Mouse (Mus musculus): ENCODE measurements around the gene Rpgrip1l.

Rpgrip1l gene

DNA sequence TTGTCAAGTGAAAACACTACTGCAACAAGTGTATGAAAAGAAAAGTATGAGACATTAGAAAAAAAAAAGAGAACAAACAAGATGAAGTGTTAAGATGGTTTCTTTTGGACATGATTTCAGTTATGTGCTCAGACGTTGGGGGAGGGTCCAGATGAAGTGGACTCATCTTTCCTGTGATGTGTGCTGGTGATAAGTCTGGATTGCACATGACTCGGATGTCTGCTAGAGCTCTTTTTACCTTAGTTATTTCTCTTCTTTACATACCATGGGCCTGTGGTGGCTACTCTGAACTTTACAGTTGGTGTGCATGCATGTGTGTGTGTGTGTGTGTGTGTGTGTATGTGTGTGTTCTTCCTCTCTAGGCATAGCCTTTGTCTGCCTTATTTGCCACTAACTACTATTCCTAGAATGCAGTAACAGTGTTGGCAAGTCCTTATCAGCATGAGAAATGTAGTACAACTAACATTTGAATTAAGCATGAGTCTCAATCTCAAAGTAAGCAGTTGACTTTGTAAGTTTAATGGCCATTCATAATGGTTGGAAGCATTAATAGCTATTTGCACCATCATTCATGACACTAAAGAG lies 43.6 kb downstream of the Rpgrip1l start:
- DNase-seq, result no peak

DNA sequence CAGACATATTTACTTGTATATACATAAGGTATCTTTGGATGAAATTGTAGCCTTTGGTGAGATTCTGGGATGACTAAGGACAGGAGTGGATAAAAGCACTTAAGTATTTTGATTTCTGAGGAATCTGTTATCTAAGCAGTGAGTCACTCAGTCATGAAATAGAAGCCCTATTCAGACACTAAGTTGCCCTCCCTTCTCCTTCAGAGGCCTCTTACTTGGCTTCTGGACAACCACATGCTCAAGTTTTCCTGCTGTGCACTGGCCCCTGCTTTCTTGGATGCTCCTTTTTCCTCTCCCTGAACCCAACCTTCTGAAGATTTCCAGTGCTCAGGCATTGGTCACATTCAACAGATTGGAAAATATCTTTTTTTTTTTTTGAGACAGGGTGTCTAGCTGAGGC lies 48.5 kb downstream of the Rpgrip1l start:
- DNase-seq, result no peak

DNA sequence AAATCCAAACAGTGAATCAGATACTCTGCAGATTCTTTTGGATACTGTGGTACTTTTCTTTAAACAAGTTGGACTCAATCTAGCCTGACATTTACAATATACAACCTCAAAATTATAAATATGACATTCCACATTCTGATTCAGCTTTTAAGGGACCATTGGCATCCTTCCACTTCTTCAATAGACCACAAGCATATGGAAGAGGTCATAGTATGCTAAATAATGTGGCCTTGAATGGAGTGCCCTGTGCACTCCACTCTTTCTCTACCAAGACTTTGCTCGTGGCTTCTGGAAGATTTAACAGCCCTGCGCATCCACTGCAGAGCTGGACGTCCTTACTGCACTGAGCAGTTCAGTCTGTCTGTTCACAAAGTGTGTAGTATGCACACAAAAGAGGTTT lies 49.1 kb downstream of the Rpgrip1l start:
- no peak for DNase-seq

DNA sequence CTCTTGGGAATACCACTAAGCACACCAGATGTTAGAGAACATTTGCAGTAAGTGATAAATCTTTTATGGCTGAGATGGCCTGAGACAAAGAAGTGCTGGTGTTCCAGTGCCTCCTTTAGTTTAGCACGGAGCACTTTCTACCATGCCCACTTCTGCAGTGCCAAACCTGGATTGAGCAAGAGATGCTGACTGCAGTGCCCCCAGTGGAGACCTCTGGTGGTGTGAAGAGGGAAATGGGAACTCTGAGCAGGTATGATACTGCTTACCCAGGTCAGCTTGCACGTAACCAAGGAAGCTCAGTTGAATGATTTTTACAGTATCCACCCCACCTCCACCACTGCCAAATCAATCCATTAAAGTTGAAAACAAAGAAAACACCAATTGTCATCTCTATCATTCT lies 51.5 kb downstream of the Rpgrip1l start:
- DNase-seq, result no peak

DNA sequence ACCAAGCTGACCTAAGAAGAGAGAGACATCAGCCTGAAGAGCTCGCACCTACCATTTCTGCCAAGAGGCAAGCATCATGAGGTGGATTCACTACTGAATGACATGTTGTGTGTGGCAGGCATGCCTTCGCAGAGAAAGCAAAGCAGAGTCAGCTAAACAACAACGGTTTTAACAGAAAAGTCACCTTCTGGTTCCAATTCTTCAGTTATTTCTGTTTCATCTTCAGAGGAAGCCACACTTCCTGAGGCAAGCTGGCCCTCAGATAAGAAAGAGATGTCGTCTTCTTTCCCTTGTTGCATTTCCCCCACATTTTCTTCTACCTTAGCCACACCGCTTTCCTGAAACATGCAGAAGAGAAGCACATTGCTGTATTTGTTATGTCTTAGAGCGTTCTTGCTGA lies 62.1 kb downstream of the Rpgrip1l start:
- no peak for DNase-seq

DNA sequence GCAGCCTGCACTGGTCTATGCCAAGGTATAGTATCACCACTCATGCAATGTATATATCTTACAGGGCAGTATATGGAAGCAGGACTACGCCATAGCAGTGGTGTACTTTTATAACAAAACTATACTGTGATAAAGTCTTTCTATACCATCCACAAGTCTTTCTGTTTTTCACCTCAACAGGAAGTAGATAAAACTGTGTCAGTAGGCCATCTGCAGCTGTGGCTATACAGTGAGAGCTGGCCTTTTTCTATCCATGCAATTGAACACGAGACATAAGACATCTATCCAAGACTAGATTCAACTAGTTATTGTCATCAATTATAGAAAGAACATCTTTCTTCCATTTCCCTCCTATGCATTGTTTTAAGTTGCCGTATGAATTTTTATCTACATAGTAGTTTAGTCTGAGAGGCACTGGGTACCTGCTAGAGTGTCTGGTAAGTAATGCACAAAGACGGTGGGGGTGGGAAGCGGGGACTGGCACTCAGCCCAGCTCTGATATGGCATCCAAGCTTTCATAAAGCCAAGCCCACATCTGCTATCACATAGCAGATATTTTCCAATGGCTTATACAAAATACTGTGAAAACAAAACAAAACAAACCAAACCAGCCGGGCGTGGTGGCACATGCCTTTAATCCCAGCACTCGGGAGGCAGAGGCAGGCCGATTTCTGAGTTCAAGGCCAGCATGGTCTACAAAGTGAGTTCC lies 63.1 kb downstream of the Rpgrip1l start:
- DNase-seq, result no peak

DNA sequence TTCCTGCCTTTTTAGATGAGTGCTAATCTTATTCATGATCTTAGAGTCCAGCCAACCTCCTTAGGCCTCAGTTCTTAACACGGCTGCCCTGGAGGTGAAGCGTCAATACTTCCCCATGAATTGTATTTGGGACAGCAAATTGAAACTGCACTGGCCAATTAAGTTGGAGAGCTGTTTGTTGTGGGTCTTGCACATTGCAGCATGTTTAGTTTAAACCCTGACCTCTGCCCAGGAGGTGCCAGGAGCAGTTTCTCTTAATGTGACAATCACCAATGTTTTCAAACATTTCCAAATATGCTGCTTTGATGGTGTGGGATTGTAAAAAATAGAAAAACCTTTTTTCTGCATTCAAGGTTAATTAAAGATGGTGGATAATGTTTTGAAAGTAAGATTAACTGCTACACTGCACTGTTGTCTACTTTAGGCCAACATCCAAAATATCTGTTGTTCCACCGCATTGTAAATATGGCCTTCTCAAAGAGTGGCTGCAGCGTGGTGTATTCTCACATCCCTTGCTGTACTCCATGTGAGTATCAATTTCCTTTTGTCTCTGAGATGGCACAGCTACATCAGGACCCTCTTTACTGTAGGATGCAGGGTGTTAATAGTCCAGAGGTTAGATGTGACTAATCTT lies 67.1 kb downstream of the Rpgrip1l start:
- DNase-seq, result no peak

DNA sequence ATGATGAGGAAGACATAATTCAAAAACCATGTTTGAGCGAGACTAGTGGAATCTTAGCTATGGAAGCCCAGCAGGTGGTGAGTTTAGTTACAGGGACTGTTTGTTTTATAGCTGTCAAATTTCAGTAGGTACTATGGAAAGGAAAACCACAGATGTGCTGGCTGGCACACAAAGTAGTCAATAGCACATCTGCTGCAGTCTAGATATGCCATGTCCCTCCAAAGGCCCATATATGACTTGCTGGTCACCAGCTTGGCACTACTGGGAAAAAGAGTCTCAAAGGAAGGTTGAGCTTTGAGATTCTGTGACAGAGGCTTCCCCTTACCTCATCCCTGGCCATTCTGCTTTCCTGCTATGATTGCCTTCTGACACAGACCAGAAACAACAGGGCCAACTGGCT lies 70.3 kb downstream of the Rpgrip1l start:
- DNase-seq, result no peak

DNA sequence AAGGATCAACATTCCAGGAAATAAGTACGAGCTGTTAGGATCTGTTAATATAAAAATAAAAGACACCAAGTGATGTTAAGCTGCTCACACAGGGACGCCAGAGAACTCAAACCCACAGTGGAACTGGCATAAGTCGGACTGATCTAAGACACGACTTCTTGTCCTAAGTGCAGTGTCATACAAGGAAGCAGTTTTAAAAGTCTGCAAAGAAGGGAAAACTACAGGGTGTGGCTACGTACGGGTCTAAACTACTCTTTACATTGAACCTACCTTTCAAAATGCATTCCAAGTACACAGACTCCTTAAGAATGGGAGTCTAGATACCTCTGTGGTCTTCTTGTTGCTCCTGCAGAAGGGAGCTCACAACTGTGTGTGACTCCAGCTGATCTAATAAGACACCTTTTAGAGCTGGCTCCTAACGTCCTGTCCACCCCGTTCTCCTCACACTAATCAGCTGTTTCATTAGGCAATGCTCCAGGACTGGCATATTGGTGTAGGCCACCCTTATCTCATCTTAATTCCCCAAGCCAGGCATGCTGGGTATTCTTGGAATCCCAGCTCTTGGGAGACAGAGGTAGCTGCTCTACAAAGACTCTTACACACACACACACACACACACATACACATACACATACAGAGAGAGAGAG lies 71.1 kb downstream of the Rpgrip1l start:
- no peak for DNase-seq

DNA sequence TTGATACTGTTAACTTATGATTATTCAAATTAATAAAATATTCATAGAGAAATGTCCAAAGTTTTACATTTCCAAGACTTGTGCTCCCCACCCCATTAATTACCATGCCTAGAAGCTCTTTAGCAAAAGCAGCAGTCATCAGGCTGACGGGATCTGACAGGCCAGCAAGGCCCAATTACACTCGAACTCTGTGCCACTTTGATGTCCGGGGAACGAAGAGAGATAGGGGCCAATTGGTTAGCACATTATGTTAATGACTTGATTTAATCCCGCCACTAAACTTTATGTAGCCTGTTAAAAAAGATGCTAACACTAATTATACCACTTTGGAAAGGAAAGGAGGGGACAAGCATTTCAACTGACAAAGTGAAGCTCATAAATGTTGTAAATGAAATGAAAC lies 71.7 kb downstream of the Rpgrip1l start:
- DNase-seq, result no peak

DNA sequence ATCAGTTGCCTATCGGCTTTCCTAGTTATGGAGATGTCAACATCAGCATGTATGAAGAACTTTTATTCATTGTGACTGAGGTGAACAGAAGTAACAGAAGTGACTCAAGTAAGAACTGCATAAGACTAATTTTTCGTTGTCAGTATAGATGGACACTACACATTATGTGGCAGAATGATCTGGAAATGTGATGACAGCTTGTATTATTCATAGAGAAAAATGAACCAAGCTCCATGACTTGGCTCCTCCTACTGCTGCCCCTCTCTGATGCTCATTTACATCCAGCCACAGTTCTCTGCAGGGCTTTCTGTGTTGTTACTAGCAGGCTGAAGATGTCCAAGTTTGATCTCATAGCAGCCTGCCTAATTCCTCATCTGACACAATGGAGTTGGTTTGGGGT lies 75.9 kb downstream of the Rpgrip1l start:
- no peak for DNase-seq

DNA sequence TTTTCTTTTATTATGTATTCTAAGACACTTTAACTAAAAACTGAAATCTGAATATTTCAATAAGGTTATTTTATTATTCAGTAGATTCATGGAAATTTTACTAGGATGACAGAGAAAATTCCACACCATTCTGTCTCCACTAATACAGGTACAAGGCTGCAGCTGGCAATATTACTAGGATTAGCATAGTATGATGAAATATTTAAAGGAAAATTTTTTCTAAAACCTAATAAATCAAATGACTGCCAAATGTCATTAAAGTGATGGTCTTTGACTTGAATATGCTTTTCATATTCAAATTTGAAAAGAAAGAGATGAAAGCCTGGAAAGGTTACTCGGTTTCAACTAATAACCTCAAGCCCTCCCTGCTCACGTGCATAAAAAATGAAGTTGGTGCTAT lies 79.0 kb downstream of the Rpgrip1l start:
- no peak for DNase-seq

DNA sequence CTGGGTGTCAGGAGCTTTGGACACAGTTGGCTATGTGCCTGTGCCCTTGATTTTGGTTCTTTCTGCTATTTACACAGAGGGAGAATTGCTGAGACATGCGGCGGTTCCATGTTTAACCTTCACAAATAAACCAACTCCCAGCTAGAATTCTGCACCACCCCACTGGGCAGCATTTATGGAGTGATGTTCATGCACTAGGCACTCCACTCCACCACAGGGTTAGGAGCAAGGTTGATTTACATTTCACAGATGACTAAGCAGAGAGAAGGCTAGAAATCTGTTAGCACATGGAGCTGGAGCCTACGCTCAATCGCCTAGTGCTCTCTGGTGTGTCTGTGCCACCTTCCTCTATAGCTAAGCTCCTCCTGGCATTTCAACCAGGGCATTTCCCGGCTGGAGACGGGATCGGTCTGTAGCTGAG lies 85.6 kb downstream of the Rpgrip1l start:
- DNase-seq, result no peak

DNA sequence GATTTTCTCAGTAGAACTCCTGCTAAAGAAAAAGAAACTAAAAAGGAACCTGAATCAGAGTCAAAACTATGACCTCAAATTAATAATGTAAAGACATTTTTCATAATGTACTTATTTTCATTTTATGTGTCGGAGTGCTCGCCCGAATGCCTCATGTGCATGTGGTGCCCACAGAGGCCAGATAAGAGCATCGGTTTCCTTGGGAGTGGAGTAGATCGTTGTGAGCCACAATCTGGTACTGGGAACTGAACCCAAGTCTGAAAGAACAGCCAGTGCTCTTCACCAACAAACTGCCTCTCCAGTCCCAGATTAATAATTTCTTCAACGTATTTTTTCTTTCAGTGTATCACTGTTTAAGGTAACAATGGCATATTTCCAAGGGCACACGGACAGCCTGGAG lies 88.8 kb downstream of the Rpgrip1l start:
- no peak for DNase-seq

DNA sequence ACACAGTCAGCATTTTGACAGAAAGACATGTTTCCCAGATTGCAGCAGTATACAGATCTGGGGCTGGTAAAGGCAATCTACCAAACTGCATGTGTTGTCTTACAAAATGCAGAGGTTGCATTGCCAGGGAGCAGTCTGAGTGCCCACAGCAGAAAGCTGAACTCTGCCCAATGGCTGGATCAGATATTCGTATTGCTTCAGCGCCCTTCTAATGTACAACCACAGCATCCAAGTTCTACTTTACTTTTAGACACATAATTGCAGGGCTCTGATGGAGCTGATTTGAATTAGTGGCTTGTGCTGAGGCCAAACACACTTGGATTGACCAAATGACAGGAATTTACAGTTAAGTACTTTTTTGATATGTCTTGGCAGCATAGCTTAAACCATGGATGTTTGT lies 91.2 kb downstream of the Rpgrip1l start:
- no peak for DNase-seq

DNA sequence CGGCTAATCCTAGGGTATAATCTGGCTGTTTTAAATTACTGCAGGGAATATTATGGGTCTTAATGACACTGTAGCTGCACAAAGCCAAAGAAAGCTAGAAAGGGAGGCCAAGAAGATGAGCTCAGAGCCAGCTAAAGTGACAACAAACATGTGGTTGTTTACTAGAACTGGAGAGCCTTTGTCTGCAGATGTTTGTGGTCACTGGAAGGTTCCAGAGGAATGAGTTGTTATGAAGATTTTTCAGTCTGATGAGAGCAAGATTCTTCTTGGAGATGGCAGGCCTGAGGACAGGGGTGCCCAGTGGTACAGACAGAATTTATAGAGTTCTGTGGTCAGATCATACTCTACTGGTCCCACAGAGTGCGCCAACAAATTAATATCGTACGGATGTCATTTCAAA lies 94.8 kb downstream of the Rpgrip1l start:
- no peak for DNase-seq

DNA sequence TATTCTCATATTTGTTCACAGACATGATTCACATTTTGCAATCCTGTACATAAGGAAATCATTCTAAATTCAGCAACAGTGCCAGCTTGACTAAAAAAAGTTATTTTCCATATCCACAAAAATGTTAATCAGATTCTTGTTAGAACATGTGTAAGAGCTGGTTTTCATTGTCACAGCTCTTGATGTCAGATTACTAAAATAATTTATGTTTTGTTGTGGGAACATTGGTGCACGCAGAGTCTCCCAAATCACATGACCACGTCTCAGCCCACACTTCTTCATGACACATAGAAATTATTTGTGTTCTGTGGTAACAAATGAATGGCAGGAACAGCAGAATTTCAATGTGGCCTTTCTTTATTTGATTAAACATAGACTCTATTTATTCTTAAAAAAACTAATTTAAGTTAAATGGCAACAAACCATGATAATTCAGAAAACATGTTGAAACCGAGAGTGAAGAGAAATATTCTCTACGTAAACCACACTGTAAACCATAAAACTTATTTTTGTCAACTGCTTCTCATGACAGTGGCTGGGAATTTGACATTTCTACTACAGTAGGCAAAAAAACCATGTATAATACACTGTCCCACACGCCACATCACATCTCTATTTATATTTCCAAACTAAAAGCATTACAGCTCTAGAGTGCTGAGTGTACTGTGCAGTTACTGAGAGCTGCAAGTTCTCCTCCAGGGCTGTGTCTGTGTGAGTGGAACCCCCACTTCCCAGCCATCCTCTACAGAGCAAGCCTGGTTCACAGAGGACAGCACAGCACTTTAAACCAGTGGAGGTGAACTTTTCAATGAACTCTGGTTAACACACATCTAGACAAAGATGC lies 95.8 kb downstream of the Rpgrip1l start:
- DNase-seq, result no peak

DNA sequence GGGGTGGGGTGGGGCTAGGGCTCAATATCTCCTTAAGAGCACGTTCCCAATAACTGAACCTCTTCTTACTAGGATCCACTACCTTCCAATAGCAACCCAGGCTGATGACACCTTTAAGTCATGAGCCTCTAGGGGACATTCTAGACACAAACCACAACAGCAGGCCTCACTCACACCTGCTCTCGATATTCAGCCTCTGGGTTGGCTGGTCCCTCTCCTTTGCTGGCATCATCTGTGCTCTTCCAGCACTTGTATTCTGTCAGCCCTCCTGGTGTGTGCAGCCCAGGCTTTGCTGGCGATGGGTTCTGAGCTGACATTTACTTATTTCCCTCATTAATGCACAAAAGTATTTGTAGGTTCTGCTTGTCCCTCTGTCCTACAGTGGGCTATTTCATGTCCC lies 98.8 kb downstream of the Rpgrip1l start:
- DNase-seq, result no peak

DNA sequence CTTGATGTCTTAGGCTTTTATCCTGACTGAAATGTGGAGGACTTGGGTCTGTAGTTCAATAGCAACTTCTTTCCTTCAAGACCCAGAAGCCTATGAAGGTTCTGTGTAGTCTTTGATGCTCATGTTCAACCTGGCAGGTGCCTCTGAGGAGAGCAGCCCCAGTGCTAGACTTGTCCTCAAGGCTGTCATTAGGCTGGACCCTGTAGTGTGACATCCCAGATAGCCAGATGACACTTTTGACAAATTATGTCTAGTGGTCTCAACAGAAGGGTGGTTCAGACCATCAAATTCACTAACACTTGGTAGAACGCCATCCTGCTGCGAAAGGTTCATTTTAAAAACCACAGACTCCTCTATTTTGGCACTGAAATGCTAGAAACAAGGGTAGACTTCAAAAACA lies 100.1 kb downstream of the Rpgrip1l start:
- DNase-seq, result no peak

DNA sequence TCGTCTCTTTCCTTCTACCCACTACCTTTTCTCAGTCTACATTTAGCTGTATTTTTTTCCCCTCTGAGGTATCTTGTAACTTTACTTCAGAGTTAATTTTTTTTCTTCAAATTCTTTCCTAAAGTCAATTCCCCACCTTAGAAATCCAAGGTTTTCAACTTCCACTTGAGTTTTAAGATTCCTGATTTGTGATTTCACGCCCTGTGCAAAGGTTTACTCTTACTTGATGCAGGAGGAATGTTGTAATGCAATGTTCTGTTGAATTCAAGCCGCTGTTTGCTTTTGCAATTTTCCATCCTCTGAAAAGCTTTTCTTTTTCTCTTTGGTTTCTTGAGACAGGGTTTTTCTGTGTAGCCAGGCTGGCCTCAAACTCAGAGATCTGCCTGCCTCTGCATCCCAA lies 103.4 kb downstream of the Rpgrip1l start:
- DNase-seq, result no peak

DNA sequence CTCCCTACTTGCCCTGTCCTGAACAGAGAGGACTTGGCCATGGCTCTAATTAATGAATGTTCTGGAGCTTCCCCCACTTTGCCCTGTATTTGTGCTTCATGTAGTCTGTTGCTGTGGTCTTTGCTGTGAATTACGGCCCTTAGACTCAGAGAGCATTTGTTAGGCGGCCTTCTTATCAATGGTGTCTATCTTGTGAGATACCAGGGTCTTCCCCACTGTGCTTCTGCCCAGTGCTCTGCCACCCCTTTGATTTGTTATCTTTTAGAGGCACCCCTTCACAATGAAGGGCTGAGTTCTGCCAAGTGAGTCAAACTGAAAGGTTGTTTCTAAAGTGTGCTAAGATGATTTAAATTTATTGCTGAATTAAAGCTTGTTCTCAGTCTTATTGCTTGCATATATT lies 105.4 kb downstream of the Rpgrip1l start:
- DNase-seq, result no peak

DNA sequence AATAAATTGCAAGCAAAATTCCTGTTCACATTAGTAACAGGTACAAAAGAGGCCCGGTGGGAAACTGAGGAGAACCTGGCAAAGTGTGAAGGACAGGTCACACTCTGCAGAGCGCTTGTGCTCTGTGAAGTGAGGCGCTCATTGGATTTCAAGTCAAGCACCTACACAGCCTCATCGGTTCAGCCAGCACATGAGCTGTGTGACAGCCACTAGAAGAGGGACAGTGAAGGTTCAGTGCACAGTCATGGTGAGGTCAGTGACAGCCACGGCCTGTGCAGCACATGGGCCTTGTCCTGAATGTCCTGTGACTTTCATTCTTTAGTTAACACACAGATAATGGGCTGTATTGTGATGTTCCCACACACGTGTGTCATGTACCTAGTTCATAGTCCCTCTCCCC lies 107.2 kb downstream of the Rpgrip1l start:
- DNase-seq, result no peak

DNA sequence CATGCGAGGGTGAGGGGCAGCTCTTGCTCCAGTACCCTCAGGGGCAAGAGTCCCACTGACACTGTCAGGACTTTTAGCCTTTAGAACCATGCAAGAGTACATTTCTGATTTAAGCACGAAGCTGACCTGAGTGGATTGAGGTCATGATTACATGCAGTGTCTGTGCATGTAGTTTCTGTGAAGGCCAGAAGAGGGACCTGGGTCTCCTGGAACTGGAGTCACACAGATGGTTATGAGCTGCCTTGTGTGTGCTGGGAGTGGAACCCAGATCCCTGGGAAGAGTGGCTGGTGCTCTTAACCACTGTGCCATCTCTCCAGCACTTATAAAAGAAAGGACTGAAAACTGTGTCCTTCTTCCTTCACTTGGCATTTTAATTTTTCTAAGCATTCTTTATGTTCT lies 111.9 kb downstream of the Rpgrip1l start:
- DNase-seq, result no peak
